Mouse (Mus musculus) layer of hippocampus, adult 2 months (tissue): ENCODE data around the gene Pfkfb2. TPM values are rescaled to one million over a fixed set of nuclear protein-coding genes. Genes with fewer than 3 reads are reported as not detected.
A peak's percentile ranks its signal among the peaks of the same experiment; 100 is the strongest.

Experiments
- DNase-seq, 2 experiments: peaks; one replicate each; pipeline ENCODE4 v3.0.0; 2022; ENCODE audit warnings: low spot score in 2 of 2
- H3K27ac ChIP-seq: fragments of 200-600 bp; 2 replicates; pipeline ENCODE4 v1.8.1; 2022
- H3K4me3 ChIP-seq: fragments of 200-600 bp; 2 replicates; pipeline ENCODE4 v1.8.1; 2022; ENCODE audit warnings: mild to moderate bottlenecking
- CTCF ChIP-seq: fragments of 200-600 bp; conservative IDR thresholded peaks from 2 replicates; pipeline ENCODE4 v1.8.1; 2022; ENCODE audit warnings: antibody characterized with exemption, mild to moderate bottlenecking, moderate library complexity
- long read RNA-seq, 2 experiments: library from polyadenylated mRNA; stranded (forward); transcript quantifications; one replicate each; pipeline ENCODE4 v2.0.0; 2021; ENCODE audit warnings: borderline mapping rate in 2 of 2
- total RNA-seq, 2 experiments: library from RNA; stranded (reverse); gene quantifications; 2 replicates each; pipeline ENCODE4 v1.2.3; 2021

The Pfkfb2 gene
- 10 to 100 TPM; 45.6 to 51.7 TPM for total RNA-seq
- long read RNA-seq, experiment 1, full-length matches to known transcripts: 2 of 26 reads
- long read RNA-seq, experiment 1, partial matches to known transcripts: 1 of 26 reads
- long read RNA-seq, experiment 1, other reads (novel, unspliced or antisense): 23 of 26 reads
- long read RNA-seq, experiment 2, full-length matches to known transcripts: 4 of 31 reads
- long read RNA-seq, experiment 2, partial matches to known transcripts: 4 of 31 reads
- long read RNA-seq, experiment 2, other reads (novel, unspliced or antisense): 23 of 31 reads

DNA sequence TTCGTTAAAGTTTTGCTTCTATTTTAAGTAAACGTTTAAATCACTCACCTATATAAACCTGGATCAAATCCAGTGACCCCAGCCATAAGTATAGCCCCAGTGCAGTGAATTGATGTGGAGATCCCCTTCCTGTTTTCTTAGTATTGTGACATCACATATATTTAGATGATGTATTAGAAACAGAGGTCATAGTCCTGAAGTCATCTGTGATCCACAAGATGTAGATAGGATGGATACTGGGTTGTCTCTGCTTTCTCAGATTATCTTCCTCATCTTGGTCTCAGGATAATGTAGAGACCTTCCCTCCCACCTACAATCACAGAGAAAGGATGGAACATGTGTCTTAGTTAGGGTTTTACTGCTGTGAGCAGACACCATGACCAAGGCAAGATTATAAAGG is at the start of gene Pfkfb2:
Gene Pfkfb2 (minus strand): TSS at position 101 of the 400 bp plus-strand sequence.
- TF ChIP-seq CTCF: no peak
- Histone ChIP-seq H3K4me3 (no peak within 1 kb of the TSS), H3K27ac (0 out of 2 replicates have a peak within 1 kb of the TSS, but pooled peaks have one; percentile 20)
- no peak for DNase-seq

DNA sequence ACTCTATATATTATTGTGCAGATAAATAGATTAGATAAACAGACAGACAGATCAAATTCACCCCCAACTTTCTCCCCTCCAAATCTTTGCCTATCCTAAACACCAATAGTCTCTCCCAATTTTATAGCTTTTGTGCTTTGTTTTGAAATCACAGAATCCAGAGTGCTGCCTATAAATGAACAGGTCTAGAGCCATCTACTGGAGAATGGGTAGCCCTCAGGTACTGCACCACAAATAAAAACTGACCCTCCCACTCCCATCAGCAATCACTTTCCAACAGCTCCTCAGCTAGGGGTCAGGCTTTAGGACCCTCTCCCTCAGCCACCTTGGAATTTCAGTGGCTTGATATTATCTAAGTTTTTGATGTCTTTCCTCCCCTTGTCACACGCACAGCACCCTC is 47.6 kb upstream of the Pfkfb2 start:
- Histone ChIP-seq H3K27ac (no peak overlapping the region), H3K4me3 (no peak overlapping the region)
- no peak for DNase-seq
- TF ChIP-seq CTCF: peak; percentile 64

DNA sequence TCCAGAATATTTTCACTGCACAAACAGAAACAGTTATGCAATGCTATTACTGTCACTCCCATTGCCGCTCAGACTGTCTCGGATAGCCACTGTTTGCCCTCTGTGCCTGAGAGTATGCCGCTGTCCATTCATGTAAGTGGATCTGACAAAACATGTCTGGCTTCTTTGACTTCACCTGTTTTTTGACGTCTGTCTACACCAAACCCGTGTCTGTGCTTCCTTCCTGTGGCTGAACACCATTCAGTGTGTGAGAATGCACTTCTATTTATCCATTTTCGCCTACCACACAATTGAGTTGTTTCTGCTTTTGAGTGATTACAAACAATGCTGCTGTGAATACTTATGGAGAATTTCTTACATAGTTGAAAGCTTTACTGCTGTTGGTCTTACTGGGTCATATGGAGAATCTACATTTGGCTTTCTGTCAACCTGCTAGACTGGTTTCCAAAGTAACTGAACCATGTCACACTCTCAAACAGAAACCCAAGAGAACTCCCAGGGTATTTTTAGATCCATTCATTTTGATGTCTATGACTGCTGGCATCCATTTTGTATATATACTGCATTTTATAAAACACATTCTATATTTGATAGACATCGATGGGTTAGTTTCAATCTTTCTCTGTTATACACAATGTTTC is 46.8 kb upstream of the Pfkfb2 start:
- no peak for DNase-seq
- no peak overlapping the region for H3K4me3 ChIP-seq
- no peak overlapping the region for H3K27ac ChIP-seq
- TF ChIP-seq CTCF: no peak

DNA sequence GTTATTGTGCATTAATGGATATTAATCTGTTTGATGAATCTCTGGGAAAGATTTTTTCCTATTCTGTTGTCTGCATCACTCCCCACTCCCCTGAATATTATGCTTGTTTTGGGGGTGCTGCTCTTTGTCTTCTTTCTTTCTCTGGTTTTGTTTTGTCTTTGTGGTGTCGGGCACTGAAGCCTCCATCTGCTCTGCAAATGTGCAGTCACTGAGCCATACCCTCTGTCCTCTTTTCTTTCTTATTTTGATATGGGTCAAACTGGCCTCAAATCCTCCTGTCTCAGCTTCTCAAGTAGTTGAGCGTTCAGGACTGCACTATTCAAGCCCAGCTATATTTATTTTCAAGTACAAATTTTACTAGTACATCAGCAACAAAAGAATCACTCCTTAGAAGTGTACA is 46.2 kb upstream of the Pfkfb2 start:
- Histone ChIP-seq H3K27ac (no peak overlapping the region), H3K4me3 (no peak overlapping the region)
- TF ChIP-seq CTCF: no peak
- DNase-seq: no peak

DNA sequence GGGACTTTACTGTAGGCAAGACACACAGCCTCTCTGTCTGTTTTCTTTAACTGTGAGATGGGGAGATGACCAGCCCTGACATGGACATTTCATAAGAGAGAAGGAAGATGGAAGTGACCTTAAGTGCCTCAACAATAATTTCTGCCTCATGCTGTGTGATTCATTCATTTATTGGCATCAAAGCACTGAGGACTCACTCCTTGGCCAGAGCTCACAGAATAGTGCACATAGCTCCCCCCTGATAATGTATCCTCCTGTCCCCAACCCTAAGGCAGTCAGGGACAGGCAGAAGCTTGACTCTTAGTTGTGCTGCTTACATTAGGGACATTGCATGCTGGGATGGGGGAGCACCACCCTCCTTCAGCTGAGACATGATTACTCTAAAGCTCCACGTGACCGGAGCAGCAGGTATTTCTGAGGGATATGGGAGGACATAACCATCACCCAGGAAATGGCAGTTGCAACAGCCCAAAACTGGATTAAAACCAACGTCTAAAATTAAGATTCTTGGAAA is 42.0 kb upstream of the Pfkfb2 start:
- no peak overlapping the region for H3K27ac ChIP-seq
- no peak overlapping the region for H3K4me3 ChIP-seq
- no peak for TF ChIP-seq CTCF
- no peak for DNase-seq

DNA sequence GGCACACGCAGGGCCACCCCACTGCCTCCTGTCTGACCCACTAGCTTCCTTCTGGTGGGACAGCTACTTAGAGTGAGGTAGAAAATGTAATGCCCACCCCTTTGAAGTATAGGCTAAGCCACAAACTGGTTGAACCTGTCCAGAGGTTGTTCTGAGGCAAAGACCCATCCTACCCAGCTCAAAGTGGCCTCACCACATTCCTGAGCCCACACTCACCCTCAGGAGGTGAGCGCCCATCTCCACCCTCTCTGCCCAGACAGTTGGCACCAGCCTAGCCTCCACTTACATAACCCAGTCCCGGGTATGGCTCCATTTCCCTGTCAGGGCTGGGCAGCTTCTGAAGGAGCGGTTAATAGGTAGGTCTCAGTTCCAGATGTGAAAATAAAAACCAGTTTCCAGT is 41.4 kb upstream of the Pfkfb2 start:
- TF ChIP-seq CTCF: no peak
- no peak overlapping the region for H3K4me3 ChIP-seq
- no peak for DNase-seq
- H3K27ac ChIP-seq: no peak overlapping the region

DNA sequence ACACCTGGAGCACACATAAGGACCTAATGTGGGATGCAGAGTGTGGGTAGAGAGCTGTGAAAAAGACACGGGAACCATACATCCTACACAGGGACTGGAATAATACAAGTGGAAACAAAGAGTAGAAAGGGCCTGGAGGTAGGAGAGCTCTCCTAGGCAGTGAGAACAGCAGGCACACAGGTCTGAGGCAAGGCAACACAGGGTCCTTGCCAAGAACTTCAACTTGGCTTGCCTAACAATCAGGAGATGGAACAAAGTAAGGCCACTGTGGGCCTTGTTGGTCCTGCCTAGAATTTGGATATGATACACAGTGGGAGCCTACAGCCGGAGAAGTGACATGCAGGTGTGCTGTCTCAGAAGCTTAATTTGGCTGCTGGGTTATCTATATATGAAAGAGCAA is 40.9 kb upstream of the Pfkfb2 start:
- TF ChIP-seq CTCF: no peak
- Histone ChIP-seq H3K27ac (no peak overlapping the region), H3K4me3 (no peak overlapping the region)
- no peak for DNase-seq

DNA sequence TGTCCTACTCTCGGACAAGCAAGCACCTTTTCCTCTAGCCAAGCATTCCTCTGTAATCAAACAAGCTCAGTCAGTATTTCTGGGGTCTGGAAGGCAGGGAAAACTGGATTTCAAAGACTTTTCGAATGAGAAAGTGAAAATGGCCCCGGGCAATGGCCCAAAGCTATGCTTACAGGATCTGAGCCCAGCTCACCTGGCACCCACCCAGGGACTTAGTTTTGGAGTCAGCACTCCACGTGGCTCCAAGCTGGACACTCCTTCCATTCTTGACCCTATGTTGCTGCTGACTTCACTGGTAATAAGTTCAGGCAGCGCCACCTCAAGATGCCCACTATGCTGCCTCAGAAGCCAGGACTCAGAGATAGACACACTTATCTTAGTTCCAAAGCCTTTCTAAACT is 38.0 kb upstream of the Pfkfb2 start:
- TF ChIP-seq CTCF: no peak
- Histone ChIP-seq H3K4me3 (no peak overlapping the region), H3K27ac (no peak overlapping the region)
- DNase-seq: no peak

DNA sequence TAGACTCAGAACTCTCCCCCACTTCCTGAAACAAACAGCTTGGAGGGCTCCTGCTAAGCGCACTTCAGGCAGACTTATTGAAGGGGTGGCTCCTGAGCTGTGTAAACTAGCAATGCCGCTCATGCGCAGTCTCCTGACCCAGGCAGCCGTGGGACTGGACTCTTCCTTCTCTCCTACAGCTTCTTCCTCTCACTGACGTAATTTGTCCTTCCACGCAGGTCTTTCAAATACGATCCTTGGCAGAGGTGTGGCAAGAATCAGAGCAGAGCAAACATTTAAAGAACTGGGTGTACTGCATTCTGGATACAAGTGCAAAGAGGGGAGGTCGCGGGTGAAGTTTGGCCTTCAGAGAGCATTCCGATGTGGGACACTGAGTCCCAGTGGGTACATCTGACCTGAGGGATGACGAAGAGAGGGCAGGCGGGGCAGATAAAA is 35.0 kb upstream of the Pfkfb2 start:
- TF ChIP-seq CTCF: no peak
- no peak overlapping the region for H3K27ac ChIP-seq
- no peak overlapping the region for H3K4me3 ChIP-seq

DNA sequence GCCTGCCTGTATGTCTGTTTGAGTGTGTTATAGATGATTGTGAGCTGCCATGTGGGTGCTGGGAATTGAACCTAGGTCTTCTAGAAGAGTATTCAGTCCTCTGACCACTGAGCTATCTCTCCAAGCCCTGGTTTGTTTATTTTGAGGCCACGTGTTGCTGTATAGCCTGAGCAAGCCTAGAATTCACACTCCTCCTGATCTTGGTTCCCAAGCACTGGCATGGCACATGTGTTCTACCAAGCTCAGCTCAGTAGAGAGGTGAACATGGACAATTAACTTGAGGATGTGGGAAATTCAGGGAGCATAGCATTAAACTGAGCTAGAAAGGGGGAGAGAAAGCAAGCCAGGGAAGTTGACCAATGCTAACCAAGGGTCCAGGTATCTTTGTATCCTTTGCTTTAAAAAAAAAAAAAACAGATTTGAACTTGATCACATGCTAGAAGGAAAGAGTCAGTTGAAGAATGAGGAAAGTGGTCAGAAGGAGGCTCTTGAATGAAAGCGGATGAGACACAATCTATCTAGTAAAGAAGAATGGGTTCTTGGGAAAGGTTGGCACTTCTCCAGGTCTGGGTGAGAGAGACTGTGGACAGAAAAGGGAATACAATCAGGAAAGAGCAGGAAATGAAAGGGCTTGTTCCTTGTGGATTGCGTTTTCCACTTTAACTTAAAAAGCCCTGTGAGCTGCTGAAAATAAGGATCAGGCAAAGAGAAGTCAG is 33.1 kb upstream of the Pfkfb2 start:
- Histone ChIP-seq H3K4me3 (no peak overlapping the region), H3K27ac (no peak overlapping the region)
- TF ChIP-seq CTCF: no peak
- DNase-seq: no peak

More for the DNA sequence above, 35.0 kb upstream of the Pfkfb2 start:
- DNase-seq: no peak

DNA sequence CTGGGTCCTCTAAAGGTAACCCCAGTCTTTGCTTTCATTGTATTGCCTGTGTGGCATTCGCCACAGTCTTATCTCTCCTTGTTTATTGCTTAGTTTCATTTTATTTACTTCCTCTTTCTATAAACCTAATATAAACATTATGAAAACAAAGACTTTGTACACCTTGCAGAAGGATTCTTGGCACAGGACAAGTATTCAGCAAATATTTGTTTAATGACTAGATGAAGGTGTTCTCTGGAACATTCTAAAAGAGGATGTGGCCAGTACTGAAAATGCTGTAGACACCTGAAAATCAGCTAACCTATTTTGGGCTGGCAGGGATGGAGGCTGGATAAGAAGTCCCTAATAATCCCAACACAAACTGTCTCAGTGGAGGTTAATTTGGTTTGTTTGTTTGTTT is 32.5 kb upstream of the Pfkfb2 start:
- no peak for TF ChIP-seq CTCF
- H3K4me3 ChIP-seq: no peak overlapping the region
- no peak overlapping the region for H3K27ac ChIP-seq
- DNase-seq: no peak

DNA sequence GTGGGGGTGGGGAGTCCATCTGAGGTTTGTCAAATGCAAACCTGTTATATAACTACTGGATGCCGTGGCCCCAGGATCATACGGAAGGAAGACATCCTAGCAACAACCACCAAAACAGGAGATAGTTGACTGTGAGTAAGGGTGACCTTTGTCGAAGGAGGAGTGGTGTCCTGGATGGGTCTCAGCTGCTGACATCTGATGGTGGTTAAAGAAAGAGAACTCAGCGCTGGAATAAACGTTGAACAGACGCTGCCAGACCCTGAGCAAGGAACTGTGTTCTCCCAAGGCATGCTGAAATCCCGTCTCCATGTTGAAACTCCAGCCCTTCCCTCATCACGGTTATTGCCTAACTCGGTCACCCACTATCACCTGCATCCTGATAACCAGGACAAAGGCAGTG is 30.6 kb upstream of the Pfkfb2 start:
- Histone ChIP-seq H3K4me3 (no peak overlapping the region), H3K27ac (no peak overlapping the region)
- no peak for TF ChIP-seq CTCF
- no peak for DNase-seq

DNA sequence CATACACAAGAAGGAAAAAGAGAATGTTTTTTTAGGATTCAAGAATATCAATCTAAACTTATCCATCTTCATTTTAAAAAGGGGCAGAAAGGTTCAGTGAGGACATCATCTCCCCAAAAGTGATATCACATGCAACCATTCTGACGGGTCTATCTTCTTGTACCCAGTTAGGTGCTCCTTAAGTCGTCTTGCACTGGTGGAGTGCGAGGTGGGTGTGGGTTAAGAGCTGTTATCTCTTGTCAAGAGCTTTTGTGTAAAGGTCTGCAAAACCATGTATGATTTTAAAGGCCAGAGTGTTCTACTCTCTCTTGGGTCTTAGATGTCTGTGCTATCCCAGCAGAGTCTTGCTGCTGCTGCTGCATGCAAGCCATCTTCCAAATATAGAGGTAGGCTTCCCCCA is 17.8 kb upstream of the Pfkfb2 start:
- Histone ChIP-seq H3K27ac (no peak overlapping the region), H3K4me3 (no peak overlapping the region)
- DNase-seq: no peak
- no peak for TF ChIP-seq CTCF
